ENCODE assay signal across 9 mouse cellular contexts in genomic region chr16:17096938-17097337, GRCm38 (mm10).
"Had no signal": no experiment of that assay in that cellular context is flagged by ENCODE, and none has a peak within 500 bp of the region (broad histone marks: within the 10 kb centered on the region; RNA-seq: fewer than 3 reads in every experiment).

No protein-coding gene starts in this region.

- DNase-seq: right cerebral cortex, postnatal 14 days; thymus, postnatal 4 days had no signal

- H3K27me3 ChIP-seq: lung, embryonic 15.5 days; midbrain, embryonic 12.5 days; neural tube, embryonic 13.5 days; stomach, embryonic 15.5 days had no signal

- H3K4me1 ChIP-seq: limb, embryonic 10.5 days; lung, embryonic 15.5 days; midbrain, embryonic 12.5 days; neural tube, embryonic 13.5 days; stomach, embryonic 15.5 days had no signal

- H3K9ac ChIP-seq: hindbrain, embryonic 14.5 days; lung, embryonic 15.5 days; midbrain, embryonic 12.5 days; neural tube, embryonic 13.5 days; stomach, embryonic 15.5 days had no signal

- H3K9me3 ChIP-seq: limb, embryonic 10.5 days; lung, embryonic 15.5 days; midbrain, embryonic 12.5 days; neural tube, embryonic 13.5 days; stomach, embryonic 15.5 days had no signal

- ATAC-seq: midbrain, embryonic 16.5 days had no signal

- H3K27ac ChIP-seq: hindbrain, embryonic 14.5 days; limb, embryonic 10.5 days; lung, embryonic 15.5 days; midbrain, embryonic 12.5 days; neural tube, embryonic 13.5 days; stomach, embryonic 15.5 days had no signal

- H3K4me2 ChIP-seq: hindbrain, embryonic 14.5 days; lung, embryonic 15.5 days; midbrain, embryonic 12.5 days; neural tube, embryonic 13.5 days; stomach, embryonic 15.5 days had no signal

- H3K4me3 ChIP-seq: limb, embryonic 10.5 days; lung, embryonic 15.5 days; midbrain, embryonic 12.5 days; neural tube, embryonic 13.5 days; stomach, embryonic 15.5 days had no signal
